Mouse (Mus musculus) MEL (cell line): ENCODE results near the gene Golph3l. TPM values are rescaled to one million over a fixed set of nuclear protein-coding genes. Genes with fewer than 3 reads are reported as not detected.
"Not testable (repeated sequence)": the region's sequence is repeated elsewhere in the genome, so short reads cannot be mapped to it uniquely, and the experiment has no call there.

Experiments used
- DNase-seq: peaks from one replicate; pipeline ENCODE4 v3.0.0; 2011; ENCODE audit warnings: low read depth, low spot score
- H3K27ac ChIP-seq: 2 replicates; pipeline ENCODE4 v1.5.1; 2012; ENCODE audit warnings: low read depth, mild to moderate bottlenecking, control low read depth, low read length, moderate library complexity; ENCODE audit not compliant: control insufficient read depth
- H3K27me3 ChIP-seq, 2 experiments: fragments of 150-350 bp in 1 of 2; sonication (generic) in 1 of 2; 2 replicates each; pipeline ENCODE4 v1.6.1; 2012; ENCODE audit warnings: low read length in 2 of 2, mild to moderate bottlenecking in 2 of 2, improper control_type of control experiment in 1 of 2, moderate library complexity in 1 of 2; ENCODE audit not compliant: insufficient read depth in 2 of 2, control insufficient read depth in 1 of 2
- H3K36me3 ChIP-seq, 2 experiments: 2 replicates each; pipeline ENCODE4 v1.6.1; 2012 to 2014; ENCODE audit warnings: low read length in 2 of 2, improper control_type of control experiment in 1 of 2, inconsistent platforms in 1 of 2, mild to moderate bottlenecking in 1 of 2; ENCODE audit not compliant: insufficient read depth in 2 of 2, control insufficient read depth in 1 of 2
- H3K4me1 ChIP-seq, 2 experiments: fragments of 150-350 bp in 1 of 2; sonication (generic) in 1 of 2; 2 replicates each; pipeline ENCODE4 v1.6.1; 2012; ENCODE audit warnings: low read length in 2 of 2, improper control_type of control experiment in 1 of 2, mild to moderate bottlenecking in 1 of 2; ENCODE audit not compliant: insufficient read depth in 2 of 2, control insufficient read depth in 1 of 2
- H3K4me3 ChIP-seq, 2 experiments: fragments of 150-350 bp in 1 of 2; sonication (generic) in 1 of 2; 2 replicates each; pipeline ENCODE4 v1.5.1; 2012; ENCODE audit warnings: low read depth in 2 of 2, low read length in 2 of 2, mild to moderate bottlenecking in 2 of 2, moderate library complexity in 2 of 2, control low read depth in 1 of 2, improper control_type of control experiment in 1 of 2; ENCODE audit not compliant: control insufficient read depth in 1 of 2, insufficient read depth in 1 of 2
- H3K79me2 ChIP-seq: 2 replicates; pipeline ENCODE4 v1.6.1; 2012; ENCODE audit warnings: mild to moderate bottlenecking, low read length, moderate library complexity; ENCODE audit not compliant: control insufficient read depth, poor library complexity, insufficient read depth
- H3K9ac ChIP-seq: 2 replicates; pipeline ENCODE4 v1.6.1; 2012; ENCODE audit warnings: low read depth, mild to moderate bottlenecking, control low read depth, low read length, moderate library complexity; ENCODE audit not compliant: control insufficient read depth, poor library complexity, severe bottlenecking
- H3K9me3 ChIP-seq: fragments of 150-350 bp; sonication (generic); replicated peaks from 2 replicates; pipeline ENCODE4 v1.6.1; 2012; ENCODE audit warnings: mild to moderate bottlenecking, low read length, improper control_type of control experiment, moderate library complexity; ENCODE audit not compliant: insufficient read depth
- CHD1 ChIP-seq: IDR thresholded peaks from 2 replicates; pipeline ENCODE4 v1.6.1; 2012; ENCODE audit warnings: low read depth, mild to moderate bottlenecking, inconsistent platforms, low read length, improper control_type of control experiment
- ELF1 ChIP-seq: IDR thresholded peaks from 2 replicates; pipeline ENCODE4 v1.6.1; 2014; ENCODE audit warnings: low read depth, mild to moderate bottlenecking, inconsistent platforms, low read length, improper control_type of control experiment, moderate library complexity
- EP300 ChIP-seq, 2 experiments: IDR thresholded peaks; 2 replicates each; pipeline ENCODE4 v1.6.1; 2011; ENCODE audit warnings: improper control_type of control experiment in 2 of 2, low read length in 2 of 2, low read depth in 1 of 2, mild to moderate bottlenecking in 1 of 2
- GABPA ChIP-seq: IDR thresholded peaks from 2 replicates; pipeline ENCODE4 v1.6.1; 2012; ENCODE audit warnings: low read depth, mild to moderate bottlenecking, inconsistent platforms, low read length, improper control_type of control experiment, moderate library complexity
- GATA1 ChIP-seq: IDR thresholded peaks from 2 replicates; pipeline ENCODE4 v1.6.1; 2011; ENCODE audit warnings: low read depth, low read length, improper control_type of control experiment
- KAT2A ChIP-seq: conservative IDR thresholded peaks from 2 replicates; pipeline ENCODE4 v1.6.1; 2012; ENCODE audit warnings: low read depth, low read length, improper control_type of control experiment, inconsistent platforms
- MAFK ChIP-seq: IDR thresholded peaks from 2 replicates; pipeline ENCODE4 v1.6.1; 2011; ENCODE audit warnings: low read depth, mild to moderate bottlenecking, low read length, improper control_type of control experiment, borderline replicate concordance
- MAZ ChIP-seq: IDR thresholded peaks from 2 replicates; pipeline ENCODE4 v1.6.1; 2012; ENCODE audit warnings: low read depth, mild to moderate bottlenecking, inconsistent platforms, low read length, improper control_type of control experiment
- MEF2A ChIP-seq: IDR thresholded peaks from 2 replicates; pipeline ENCODE4 v1.6.1; 2014; ENCODE audit warnings: low read depth, mild to moderate bottlenecking, inconsistent platforms, low read length, improper control_type of control experiment; ENCODE audit not compliant: poor library complexity, insufficient replicate concordance, severe bottlenecking; ENCODE audit errors: extremely low read depth
- MXI1 ChIP-seq: IDR thresholded peaks from 2 replicates; pipeline ENCODE4 v1.6.1; 2011; ENCODE audit warnings: mild to moderate bottlenecking, low read depth, low read length, improper control_type of control experiment
- NELFE ChIP-seq: IDR thresholded peaks from 2 replicates; pipeline ENCODE4 v1.6.1; 2011; ENCODE audit warnings: low read depth, low read length, improper control_type of control experiment
- NRF1 ChIP-seq: IDR thresholded peaks from 2 replicates; pipeline ENCODE4 v1.6.1; 2014; ENCODE audit warnings: low read depth, mild to moderate bottlenecking, inconsistent platforms, low read length, improper control_type of control experiment, moderate library complexity; ENCODE audit not compliant: poor library complexity, insufficient read depth, severe bottlenecking
- POLR2A ChIP-seq, 2 experiments: IDR thresholded peaks; 2 replicates each; pipeline ENCODE4 v1.6.1; 2011 to 2012; ENCODE audit warnings: low read length in 2 of 2, mild to moderate bottlenecking in 2 of 2, control low read depth in 1 of 2, improper control_type of control experiment in 1 of 2, low read depth in 1 of 2, moderate library complexity in 1 of 2; ENCODE audit not compliant: control insufficient read depth in 1 of 2, insufficient read depth in 1 of 2, poor library complexity in 1 of 2
- POLR2AphosphoS5 ChIP-seq: IDR thresholded peaks from 2 replicates; pipeline ENCODE4 v1.6.1; 2012; ENCODE audit warnings: low read depth, borderline replicate concordance, mild to moderate bottlenecking, inconsistent platforms, low read length, moderate library complexity, mixed read lengths
- SIN3A ChIP-seq: IDR thresholded peaks from 2 replicates; pipeline ENCODE4 v1.6.1; 2012; ENCODE audit warnings: low read length, improper control_type of control experiment, inconsistent platforms
- SMC3 ChIP-seq: IDR thresholded peaks from 2 replicates; pipeline ENCODE4 v1.6.1; 2011; ENCODE audit warnings: low read depth, low read length, improper control_type of control experiment
- TCF12 ChIP-seq: IDR thresholded peaks from 2 replicates; pipeline ENCODE4 v1.6.1; 2014; ENCODE audit warnings: low read depth, mild to moderate bottlenecking, inconsistent platforms, low read length, improper control_type of control experiment, moderate library complexity
- USF1 ChIP-seq: IDR thresholded peaks from 2 replicates; pipeline ENCODE4 v1.6.1; 2014; ENCODE audit warnings: low read depth, mild to moderate bottlenecking, inconsistent platforms, low read length, improper control_type of control experiment, moderate library complexity
- USF2 ChIP-seq, 2 experiments: IDR thresholded peaks; 2 replicates each; pipeline ENCODE4 v1.6.1; 2011 to 2012; ENCODE audit warnings: improper control_type of control experiment in 2 of 2, low read length in 2 of 2, borderline replicate concordance in 1 of 2, inconsistent platforms in 1 of 2, low read depth in 1 of 2, mild to moderate bottlenecking in 1 of 2; ENCODE audit not compliant: insufficient read depth in 1 of 2
- ZKSCAN1 ChIP-seq: IDR thresholded peaks from 2 replicates; pipeline ENCODE4 v1.6.1; 2012; ENCODE audit warnings: low read depth, mild to moderate bottlenecking, inconsistent platforms, low read length, improper control_type of control experiment, moderate library complexity
- ZMIZ1 ChIP-seq: IDR thresholded peaks from 2 replicates; pipeline ENCODE4 v1.6.1; 2012; ENCODE audit warnings: low read depth, mild to moderate bottlenecking, inconsistent platforms, low read length, improper control_type of control experiment, moderate library complexity
- polyA plus RNA-seq, 2 experiments: library from polyadenylated mRNA; stranded (reverse) in 1 of 2; unstranded in 1 of 2; fragments of >175 nt in 1 of 2; fragments of >200 nt in 1 of 2; gene quantifications; 2 replicates each; pipeline versions ENCODE4 v1.2.1 to v1.2.4; 2012; ENCODE audit warnings: low replicate concordance in 2 of 2, low read depth in 1 of 2; ENCODE audit not compliant: insufficient read length in 2 of 2, insufficient read depth in 1 of 2, missing spikeins in 1 of 2
- total RNA-seq: library from RNA; depleted of rRNA; stranded (reverse); fragments of 300-350 nt; gene quantifications from 2 replicates; pipeline ENCODE4 v1.2.3, GENCODE M21; 2012

Golph3l gene
- total and polyA plus RNA-seq, 3 experiments: 43.8 to 45.1 TPM; not detected in 1

DNA sequence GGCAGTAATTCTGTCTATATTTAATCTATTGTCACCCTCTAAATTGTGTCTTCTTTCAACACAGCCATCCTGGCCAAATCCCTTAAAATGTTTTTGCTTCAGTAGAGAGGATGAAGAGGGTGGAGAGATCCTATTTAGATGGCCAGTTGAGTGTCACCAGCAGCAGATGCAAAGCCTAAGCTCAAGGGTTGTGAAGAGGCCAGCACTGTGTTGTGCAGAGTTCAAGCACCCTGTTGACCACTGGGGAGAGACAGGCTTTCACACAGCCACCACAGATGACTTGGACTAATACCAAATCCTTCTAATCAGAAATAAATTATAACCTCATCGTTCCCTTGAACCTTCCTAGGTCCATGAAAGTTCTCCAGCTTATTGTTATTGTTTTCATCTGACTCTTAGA lies 29.8 kb downstream of the Golph3l start:
- no peak overlapping the region for H3K4me3 ChIP-seq
- peaks cover 0 to 3% of the 10 kb centered on the region in 2 experiments; a peak in 2 of 4 replicates for H3K4me1 ChIP-seq
- H3K9me3 ChIP-seq: no peaks in the 10 kb centered on the region
- H3K36me3 ChIP-seq: peaks cover 0 to 12% of the 10 kb centered on the region in 2 experiments; a peak in 2 of 4 replicates
- H3K79me2 ChIP-seq: no peaks in the 10 kb centered on the region
- no peak for DNase-seq
- no peak overlapping the region for H3K9ac ChIP-seq
- H3K27me3 ChIP-seq: no peaks in the 10 kb centered on the region
- H3K27ac ChIP-seq: no peak overlapping the region
- TF ChIP-seq SMC3: no peak
- no peak for TF ChIP-seq MAFK
- TF ChIP-seq GATA1: no peak
- no peak for TF ChIP-seq GABPA
- no peak for TF ChIP-seq USF2 (IDR thresholded peaks at IDR 0.05; ENCODE audit: borderline replicate concordance in 1 of 2, insufficient read depth in 1 of 2, low read depth in 1 of 2, low read length in 2 of 2)
- TF ChIP-seq CHD1: no peak
- no peak for TF ChIP-seq NRF1
- no peak for TF ChIP-seq MEF2A
- TF ChIP-seq ELF1: no peak
- TF ChIP-seq SIN3A: no peak
- TF ChIP-seq KAT2A: no peak
- no peak for TF ChIP-seq TCF12
- TF ChIP-seq EP300 (IDR thresholded peaks at IDR 0.05; ENCODE audit: low read depth in 1 of 2, low read length in 2 of 2): no peak
- no peak for TF ChIP-seq NELFE
- TF ChIP-seq POLR2AphosphoS5: no peak
- TF ChIP-seq ZKSCAN1: no peak
- no peak for TF ChIP-seq USF1

DNA sequence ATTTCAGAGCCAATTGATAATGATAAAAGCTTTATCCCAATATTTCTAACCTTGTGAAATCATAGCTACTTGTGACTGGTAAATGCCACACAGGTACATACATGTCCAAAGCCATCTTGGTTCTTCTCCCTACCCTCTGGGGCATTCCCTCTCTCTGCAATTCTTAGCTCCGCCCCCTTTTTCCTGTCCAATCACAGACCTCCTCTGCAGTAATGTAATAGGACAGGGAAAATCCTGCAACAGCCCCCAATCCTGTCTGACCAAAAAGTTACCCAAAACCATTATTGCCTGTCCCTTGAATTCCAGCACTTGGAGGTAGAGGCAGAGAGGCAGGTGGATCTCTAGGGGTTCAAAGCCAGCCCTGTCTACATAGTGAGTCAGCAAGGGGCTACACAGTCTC lies 32.5 kb downstream of the Golph3l start:
- no peak for DNase-seq
- Histone ChIP-seq H3K36me3 (peaks cover 7 to 8% of the 10 kb centered on the region in 2 experiments), H3K27ac (no peak overlapping the region), H3K9me3 (no peaks in the 10 kb centered on the region), H3K27me3 (no peaks in the 10 kb centered on the region), H3K4me1 (peaks cover 7 to 15% of the 10 kb centered on the region in 2 experiments), H3K9ac (no peak overlapping the region), H3K79me2 (peaks cover 11% of the 10 kb centered on the region), H3K4me3 (no peak overlapping the region)
- TF ChIP-seq MAZ (no peak), ZMIZ1 (no peak), POLR2A (IDR thresholded peaks at IDR 0.05; ENCODE audit: control insufficient read depth in 1 of 2, insufficient read depth in 1 of 2, low read depth in 1 of 2, low read length in 2 of 2, poor library complexity in 1 of 2) (no peak), GATA1 (no peak), MXI1 (no peak)

DNA sequence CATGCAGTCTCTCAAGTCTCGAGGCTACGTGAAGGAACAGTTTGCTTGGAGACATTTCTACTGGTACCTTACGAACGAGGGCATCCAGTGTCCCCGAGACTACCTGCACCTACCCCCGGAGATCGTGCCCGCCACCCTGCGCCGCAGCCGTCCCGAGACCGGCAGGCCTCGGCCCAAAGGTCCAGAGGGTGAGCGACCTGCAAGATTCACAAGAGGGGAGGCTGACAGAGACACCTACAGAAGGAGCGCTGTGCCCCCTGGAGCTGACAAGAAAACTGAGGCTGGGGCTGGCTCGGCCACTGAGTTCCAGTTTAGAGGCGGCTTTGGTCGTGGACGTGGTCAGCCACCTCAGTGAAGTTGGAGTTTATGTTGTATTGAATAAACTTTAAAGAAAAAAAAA lies 33.7 kb downstream of the Golph3l start:
- H3K9me3 ChIP-seq, H3K4me3 ChIP-seq, DNase-seq, H3K9ac ChIP-seq, H3K27me3 ChIP-seq, H3K27ac ChIP-seq: not testable (repeated sequence)
- Histone ChIP-seq H3K79me2 (peaks cover 17% of the 10 kb centered on the region), H3K4me1 (peaks cover 7 to 17% of the 10 kb centered on the region in 2 experiments), H3K36me3 (peaks cover 13 to 16% of the 10 kb centered on the region in 2 experiments)
